Mouse (Mus musculus) lung, adult 2 months (tissue): Measurements from ENCODE around the gene Hectd1.

ENCODE experiments used
- CTCF ChIP-seq: fragments of 200-500 bp; IDR thresholded peaks from 2 replicates; pipeline ENCODE4 v1.5.1; 2011; ENCODE audit warnings: mild to moderate bottlenecking, low read length, control low read depth; ENCODE audit not compliant: insufficient read depth
- POLR2A ChIP-seq: fragments of 200-500 bp; IDR thresholded peaks from 2 replicates; pipeline ENCODE4 v1.6.1; 2011; ENCODE audit warnings: low read depth, mild to moderate bottlenecking, control low read depth, low read length, borderline replicate concordance; ENCODE audit errors: extremely low read depth

DNA sequence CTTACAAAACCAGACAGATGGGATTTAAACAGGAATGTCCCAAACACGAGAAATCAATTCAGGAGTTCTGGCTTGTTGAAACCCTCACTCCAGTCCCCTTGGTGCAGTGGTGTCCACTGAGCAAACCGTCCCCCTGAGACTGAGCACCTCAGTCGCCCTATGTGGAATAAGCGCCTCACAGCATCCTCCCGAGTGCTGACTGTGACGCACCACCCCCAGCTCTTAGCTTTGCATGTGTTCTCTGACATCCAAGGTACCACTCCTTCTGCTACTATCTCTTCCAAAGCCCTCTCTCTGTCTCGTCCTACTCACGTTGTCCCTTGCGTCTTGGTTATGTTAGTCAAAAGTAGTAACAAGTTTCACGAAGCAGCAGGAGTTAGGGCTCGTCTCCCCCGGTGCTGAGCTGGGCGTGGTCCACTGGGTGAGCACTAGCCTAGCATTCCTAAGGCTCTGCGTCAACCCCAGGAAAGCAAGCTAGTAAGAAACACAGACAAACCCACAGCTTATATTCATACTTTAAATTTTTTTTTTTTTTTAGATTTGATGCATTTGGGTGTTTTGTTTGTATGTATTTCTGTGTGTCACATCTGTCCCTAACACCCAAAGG, 94.6 kb downstream of the Hectd1 start:
- no peak for TF ChIP-seq CTCF
- no peak for TF ChIP-seq POLR2A
